Mouse (Mus musculus): ENCODE measurements around the gene Ssbp4.

DNA sequence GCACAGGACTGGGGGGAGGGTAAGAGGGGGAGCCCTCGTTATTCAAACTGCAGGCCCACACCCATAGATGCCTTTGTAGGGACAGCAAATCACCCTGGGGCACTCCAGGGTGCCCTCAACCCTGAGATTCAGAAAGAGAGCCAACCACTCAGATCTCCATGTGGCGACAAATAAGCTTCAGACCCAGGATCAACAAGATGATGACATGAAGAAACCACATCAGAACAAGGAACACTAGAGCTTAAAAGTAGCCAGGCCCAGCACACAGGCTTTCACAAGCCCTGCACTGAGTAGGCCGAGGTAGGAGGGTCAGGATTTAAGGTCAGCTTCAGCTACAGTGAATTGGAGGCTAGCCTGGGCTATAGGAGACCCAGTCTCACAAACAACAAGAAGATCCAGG, 40.2 kb upstream of the Ssbp4 start:
- TF ChIP-seq GATA1 (IDR thresholded peaks at IDR 0.05; ENCODE audit: low read length), result no peak
- TF ChIP-seq TAL1 (IDR thresholded peaks at IDR 0.05; ENCODE audit: low read length), result no peak
